Mouse (Mus musculus) C2C12 (cell line): ENCODE data around the gene Nf2. TPM values are rescaled to one million over a fixed set of nuclear protein-coding genes. Genes with fewer than 3 reads are reported as not detected.
A peak's percentile ranks its signal among the peaks of the same experiment; 100 is the strongest.

Experiments
- H3K27me3 ChIP-seq: one replicate; pipeline ENCODE4 v1.6.1; 2011; ENCODE audit not compliant: control insufficient read depth, insufficient read depth, insufficient read length
- H3K36me3 ChIP-seq: one replicate; pipeline ENCODE4 v1.6.1; 2011; ENCODE audit not compliant: control insufficient read depth, insufficient read depth
- H3K4me3 ChIP-seq: one replicate; pipeline ENCODE4 v1.5.1; 2011; ENCODE audit warnings: mild to moderate bottlenecking, control low read depth; ENCODE audit not compliant: poor library complexity, insufficient read depth, severe bottlenecking
- H3K79me2 ChIP-seq: one replicate; pipeline ENCODE4 v1.6.1; 2011; ENCODE audit not compliant: control insufficient read depth, insufficient read depth
- H3K79me3 ChIP-seq: one replicate; pipeline ENCODE4 v1.6.1; 2011; ENCODE audit warnings: low read depth, control low read depth
- H3ac ChIP-seq: one replicate; pipeline ENCODE3; 2011; ENCODE audit warnings: low read depth; ENCODE audit not compliant: control insufficient read depth, insufficient read length
- CEBPB ChIP-seq: IDR thresholded peaks from one replicate; pipeline ENCODE4 v1.6.1; 2011; ENCODE audit warnings: low read depth, mild to moderate bottlenecking, control low read depth, moderate library complexity
- CTCF ChIP-seq: IDR thresholded peaks from one replicate; pipeline ENCODE4 v1.5.1; 2011; ENCODE audit not compliant: control insufficient read depth, insufficient read depth, insufficient read length
- FOSL1 ChIP-seq: IDR thresholded peaks from one replicate; pipeline ENCODE4 v1.8.0; 2011; ENCODE audit warnings: mild to moderate bottlenecking, low read length; ENCODE audit not compliant: poor library complexity, insufficient read depth, severe bottlenecking
- MAX ChIP-seq: IDR thresholded peaks from one replicate; pipeline ENCODE4 v1.6.1; 2011; ENCODE audit warnings: mild to moderate bottlenecking, control low read depth
- MYOD1 ChIP-seq: IDR thresholded peaks from one replicate; pipeline ENCODE4 v1.6.1; 2011; ENCODE audit warnings: low read depth; ENCODE audit not compliant: control insufficient read depth, insufficient read length
- MYOG ChIP-seq: IDR thresholded peaks from one replicate; pipeline ENCODE4 v1.6.1; 2011; ENCODE audit not compliant: control insufficient read depth, insufficient read length; ENCODE audit errors: extremely low read depth
- USF1 ChIP-seq: IDR thresholded peaks from one replicate; pipeline ENCODE4 v1.6.1; 2011; ENCODE audit warnings: low read depth, mild to moderate bottlenecking, control low read depth, moderate library complexity
- polyA plus RNA-seq: library from polyadenylated mRNA; unstranded; fragments of >200 nt; fragmentation: generic; extraction: Trizol; gene quantifications from one replicate; pipeline ENCODE4 v1.2.1, GENCODE M21; 2012; ENCODE audit warnings: missing spikeins

The Nf2 gene
- polyA plus RNA-seq, 1 experiment: 36.2 TPM

GRCm38 (mm10) chr11:4771756-4772155 is 77.6 kb downstream of the Nf2 start:
- no peak overlapping the region for H3K4me3 ChIP-seq
- H3K79me2 ChIP-seq: no peaks in the 10 kb centered on the region
- H3K27me3 ChIP-seq: no peaks in the 10 kb centered on the region
- H3K36me3 ChIP-seq: peaks cover 18% of the 10 kb centered on the region
- TF ChIP-seq MYOD1: peak; percentile 81
- TF ChIP-seq CTCF: no peak
- H3K79me3 ChIP-seq: no peaks in the 10 kb centered on the region
- no peak overlapping the region for H3ac ChIP-seq

GRCm38 (mm10) chr11:4769881-4770280 is 79.5 kb downstream of the Nf2 start:
- no peaks in the 10 kb centered on the region for H3K79me2 ChIP-seq
- peaks cover 9% of the 10 kb centered on the region for H3K36me3 ChIP-seq
- no peak overlapping the region for H3ac ChIP-seq
- H3K27me3 ChIP-seq: no peaks in the 10 kb centered on the region
- H3K79me3 ChIP-seq: no peaks in the 10 kb centered on the region
- H3K4me3 ChIP-seq: no peak overlapping the region
- TF ChIP-seq CEBPB: no peak
- no peak for TF ChIP-seq CTCF
- TF ChIP-seq MYOG: no peak
- TF ChIP-seq FOSL1: no peak
- no peak for TF ChIP-seq MYOD1
- TF ChIP-seq USF1: no peak
- TF ChIP-seq MAX: no peak

- Histone ChIP-seq H3K4me3 (no peak overlapping the region), H3K79me3 (no peaks in the 10 kb centered on the region), H3K79me2 (no peaks in the 10 kb centered on the region), H3K36me3 (peaks cover 3% of the 10 kb centered on the region), H3ac (no peak overlapping the region), H3K27me3 (no peaks in the 10 kb centered on the region)
- TF ChIP-seq FOSL1 (no peak), CTCF (no peak), MYOD1 (no peak), CEBPB (no peak), USF1 (no peak), MAX (no peak), MYOG (no peak)
Observed at GRCm38 (mm10) chr11:4769293-4769692, 80.0 kb downstream of the Nf2 start.

GRCm38 (mm10) chr11:4768399-4768798 is 80.9 kb downstream of the Nf2 start:
- no peaks in the 10 kb centered on the region for H3K27me3 ChIP-seq
- H3K79me2 ChIP-seq: no peaks in the 10 kb centered on the region
- no peak overlapping the region for H3ac ChIP-seq
- no peak for TF ChIP-seq MYOD1
- no peak for TF ChIP-seq FOSL1
- no peak for TF ChIP-seq CEBPB
- no peak for TF ChIP-seq MYOG
- TF ChIP-seq MAX: no peak
- TF ChIP-seq CTCF: no peak
- no peak for TF ChIP-seq USF1
- H3K4me3 ChIP-seq: no peak overlapping the region
- H3K36me3 ChIP-seq: peaks cover 3% of the 10 kb centered on the region
- H3K79me3 ChIP-seq: no peaks in the 10 kb centered on the region

GRCm38 (mm10) chr11:4764476-4764875 is 84.9 kb downstream of the Nf2 start:
- Histone ChIP-seq H3K79me3 (no peaks in the 10 kb centered on the region), H3K79me2 (no peaks in the 10 kb centered on the region), H3K27me3 (peaks cover 12% of the 10 kb centered on the region), H3K4me3 (no peak overlapping the region), H3K36me3 (no peaks in the 10 kb centered on the region), H3ac (no peak overlapping the region)
- TF ChIP-seq FOSL1 (no peak), MAX (no peak), CTCF (no peak), MYOD1 (no peak), MYOG (no peak), CEBPB (no peak), USF1 (no peak)

GRCm38 (mm10) chr11:4763631-4764030 is 85.7 kb downstream of the Nf2 start:
- no peaks in the 10 kb centered on the region for H3K79me2 ChIP-seq
- no peaks in the 10 kb centered on the region for H3K79me3 ChIP-seq
- no peak overlapping the region for H3ac ChIP-seq
- H3K4me3 ChIP-seq: no peak overlapping the region
- H3K36me3 ChIP-seq: no peaks in the 10 kb centered on the region
- TF ChIP-seq MYOG (no peak), MAX (no peak), USF1 (no peak), CTCF (no peak), FOSL1 (no peak), MYOD1 (no peak), CEBPB (no peak)
- peaks cover 12% of the 10 kb centered on the region for H3K27me3 ChIP-seq
